Mouse (Mus musculus): ENCODE data around the gene Rab22a.
"Not testable (repeated sequence)": the region's sequence is repeated elsewhere in the genome, so short reads cannot be mapped to it uniquely, and the experiment has no call there.

The Rab22a gene

GRCm38 (mm10) chr2:173659057-173659925 lies at the start of gene Rab22a:
Rab22a (plus strand) TSS chr2:173659760.
- peak; percentile 96 for DNase-seq (ENCODE audit: low spot score)

GRCm38 (mm10) chr2:173615378-173616081 lies 44.0 kb upstream of the Rab22a start:
- no peak for DNase-seq (ENCODE audit: low spot score)

GRCm38 (mm10) chr2:173616156-173616555 lies 43.4 kb upstream of the Rab22a start:
- no peak for DNase-seq (ENCODE audit: low spot score)

- DNase-seq (ENCODE audit: low spot score), result no peak
Observed at GRCm38 (mm10) chr2:173619132-173619531, 40.4 kb upstream of the Rab22a start.

GRCm38 (mm10) chr2:173620645-173621044 lies 38.9 kb upstream of the Rab22a start:
- DNase-seq (ENCODE audit: low spot score), result no peak

GRCm38 (mm10) chr2:173622173-173622601 lies 37.4 kb upstream of the Rab22a start:
- peak; percentile 50 for DNase-seq (ENCODE audit: low spot score)

- DNase-seq (ENCODE audit: low spot score), result no peak
Observed at GRCm38 (mm10) chr2:173624667-173625066, 34.9 kb upstream of the Rab22a start.

GRCm38 (mm10) chr2:173625786-173626185 lies 33.8 kb upstream of the Rab22a start:
- no peak for DNase-seq (ENCODE audit: low spot score)

GRCm38 (mm10) chr2:173634106-173634505 lies 25.5 kb upstream of the Rab22a start:
- DNase-seq (ENCODE audit: low spot score), result not testable (repeated sequence)

- DNase-seq (ENCODE audit: low spot score), result no peak
Observed at GRCm38 (mm10) chr2:173641370-173641769, 18.2 kb upstream of the Rab22a start.

- DNase-seq (ENCODE audit: low spot score), result no peak
Observed at GRCm38 (mm10) chr2:173642262-173642999, 17.1 kb upstream of the Rab22a start.

- no peak for DNase-seq (ENCODE audit: low spot score)
Observed at GRCm38 (mm10) chr2:173647197-173647911, 12.2 kb upstream of the Rab22a start.

GRCm38 (mm10) chr2:173649762-173650161 lies 9.8 kb upstream of the Rab22a start:
- DNase-seq (ENCODE audit: low spot score), result no peak

GRCm38 (mm10) chr2:173653526-173653925 lies 6.0 kb upstream of the Rab22a start:
- DNase-seq (ENCODE audit: low spot score), result no peak

- no peak for DNase-seq (ENCODE audit: low spot score)
Observed at GRCm38 (mm10) chr2:173657736-173658135, 1.8 kb upstream of the Rab22a start.

- no peak for DNase-seq (ENCODE audit: low spot score)
Observed at GRCm38 (mm10) chr2:173658517-173658916, 1.0 kb upstream of the Rab22a start.

- DNase-seq (ENCODE audit: low spot score), result no peak
Observed at GRCm38 (mm10) chr2:173659926-173660684, 545 bp downstream of the Rab22a start.

- DNase-seq (ENCODE audit: low spot score), result no peak
Observed at GRCm38 (mm10) chr2:173662255-173662950, 2.8 kb downstream of the Rab22a start.

GRCm38 (mm10) chr2:173664736-173665135 lies 5.2 kb downstream of the Rab22a start:
- no peak for DNase-seq (ENCODE audit: low spot score)

GRCm38 (mm10) chr2:173665271-173665670 lies 5.7 kb downstream of the Rab22a start:
- no peak for DNase-seq (ENCODE audit: low spot score)

Data from MN1 (cell line).